Mouse (Mus musculus) embryonic facial prominence, embryonic 11.5 days (tissue): Measurements from ENCODE around the gene Frmd4a. TPM values are rescaled to one million over a fixed set of nuclear protein-coding genes. Genes with fewer than 3 reads are reported as not detected.

ENCODE experiments used
- ATAC-seq: fragments of 200-750 bp; cut with Nextera tagmentation; replicated peaks from 2 replicates; pipeline ENCODE4 v1.8.0; 2017; ENCODE audit warnings: low read depth; ENCODE audit not compliant: insufficient number of reproducible peaks, low FRiP score, low TSS enrichment
- DNase-seq: peaks from one replicate; pipeline ENCODE4 v3.0.0-alpha.2; 2015; ENCODE audit warnings: low spot score
- H3K27ac ChIP-seq: fragments of 300-500 bp; sonication (generic); replicated peaks from 2 replicates; pipeline ENCODE4 v1.5.1; 2014; ENCODE audit warnings: mild to moderate bottlenecking, low read depth, low read length, control low read depth
- H3K27me3 ChIP-seq: fragments of 300-500 bp; sonication (generic); 2 replicates; pipeline ENCODE4 v1.6.1; 2014; ENCODE audit warnings: mild to moderate bottlenecking, low read length, moderate library complexity, mixed read lengths; ENCODE audit not compliant: control insufficient read depth, insufficient read depth
- H3K36me3 ChIP-seq: fragments of 300-500 bp; sonication (generic); replicated peaks from 2 replicates; pipeline ENCODE4 v1.6.1; 2014; ENCODE audit warnings: low read depth, mild to moderate bottlenecking, low read length, moderate library complexity, mixed read lengths; ENCODE audit not compliant: control insufficient read depth, insufficient read depth
- H3K4me1 ChIP-seq: fragments of 300-500 bp; sonication (generic); 2 replicates; pipeline ENCODE4 v1.6.1; 2014; ENCODE audit warnings: low read length, mixed read lengths; ENCODE audit not compliant: control insufficient read depth, insufficient read depth
- H3K4me2 ChIP-seq: fragments of 300-500 bp; sonication (generic); 2 replicates; pipeline ENCODE4 v1.6.1; 2014; ENCODE audit warnings: low read depth, mild to moderate bottlenecking, control low read depth, low read length, moderate library complexity
- H3K4me3 ChIP-seq: fragments of 300-500 bp; sonication (generic); 2 replicates; pipeline ENCODE4 v1.5.1; 2014; ENCODE audit warnings: low read depth, low read length, control low read depth
- H3K9ac ChIP-seq: fragments of 300-500 bp; sonication (generic); replicated peaks from 2 replicates; pipeline ENCODE4 v1.6.1; 2014; ENCODE audit warnings: mild to moderate bottlenecking, control low read depth, low read length
- H3K9me3 ChIP-seq: fragments of 300-500 bp; sonication (generic); replicated peaks from 2 replicates; pipeline ENCODE4 v1.6.1; 2016; ENCODE audit warnings: mild to moderate bottlenecking, low read length, inconsistent platforms, mixed read lengths; ENCODE audit not compliant: control insufficient read depth
- WGBS: fragments of 180-500 bp; shearing (Covaris S2); extraction: QIAGEN DNeasy Blood & Tissue Kit; methylation state at CpG from one replicate; pipeline ENCODE4 v1.1.7; 2014; 5-methylcytosine and 5-hydroxymethylcytosine counted together
- polyA plus RNA-seq: library from polyadenylated mRNA; unstranded; fragments of >200 nt; fragmentation: Nextera tagmentation; extraction: Ambion mirVana; gene quantifications from 2 replicates; pipeline ENCODE4 v1.2.1, GENCODE M21; 2014

Frmd4a gene
- polyA plus RNA-seq, 1 experiment from 2014 or later: 38.5 TPM

DNA sequence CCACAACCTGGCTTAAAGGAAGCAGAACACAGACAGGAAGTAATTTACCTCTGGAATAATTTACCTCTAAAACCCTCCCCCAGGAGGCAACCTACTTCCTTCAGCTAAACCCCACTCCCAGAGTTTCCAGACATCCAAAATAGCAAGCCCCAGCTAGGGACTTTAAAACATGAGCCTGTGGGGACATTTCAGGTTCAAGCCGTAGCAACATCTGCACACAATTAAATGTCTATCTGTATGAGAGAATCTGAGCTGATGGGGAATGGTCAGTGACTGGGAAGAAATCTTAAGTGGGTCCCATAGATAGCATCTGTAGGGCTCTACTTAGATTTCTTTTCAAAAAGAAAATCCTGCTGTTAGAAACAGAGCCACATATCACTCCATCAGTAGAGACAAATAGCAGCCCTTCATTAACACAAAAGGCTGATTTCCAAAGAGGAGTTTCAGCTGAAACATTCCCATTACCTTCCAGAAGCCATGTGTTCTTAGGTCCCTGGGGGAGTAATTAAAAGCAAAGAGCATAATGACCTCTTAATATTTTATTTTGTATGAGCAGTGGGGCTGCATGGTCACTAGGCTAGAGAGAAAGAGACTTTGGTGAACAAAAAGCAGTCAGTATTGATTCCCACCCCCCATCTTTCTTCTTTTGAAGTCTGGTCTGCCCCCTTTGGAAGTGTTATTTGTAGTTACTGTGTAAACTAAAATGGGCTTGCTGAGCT, 505.4 kb downstream of the Frmd4a start:
- WGBS: 31% methylated on average over 1 of the region's 1 CpGs
- ATAC-seq: no peak
- peak; percentile 60 for DNase-seq
- H3K27me3 ChIP-seq: no peaks in the 10 kb centered on the region
- H3K4me2 ChIP-seq: no peak overlapping the region
- no peaks in the 10 kb centered on the region for H3K9me3 ChIP-seq
- no peak overlapping the region for H3K9ac ChIP-seq
- H3K4me3 ChIP-seq: no peak overlapping the region
- no peaks in the 10 kb centered on the region for H3K4me1 ChIP-seq
- H3K27ac ChIP-seq: no peak overlapping the region
- H3K36me3 ChIP-seq: no peaks in the 10 kb centered on the region

DNA sequence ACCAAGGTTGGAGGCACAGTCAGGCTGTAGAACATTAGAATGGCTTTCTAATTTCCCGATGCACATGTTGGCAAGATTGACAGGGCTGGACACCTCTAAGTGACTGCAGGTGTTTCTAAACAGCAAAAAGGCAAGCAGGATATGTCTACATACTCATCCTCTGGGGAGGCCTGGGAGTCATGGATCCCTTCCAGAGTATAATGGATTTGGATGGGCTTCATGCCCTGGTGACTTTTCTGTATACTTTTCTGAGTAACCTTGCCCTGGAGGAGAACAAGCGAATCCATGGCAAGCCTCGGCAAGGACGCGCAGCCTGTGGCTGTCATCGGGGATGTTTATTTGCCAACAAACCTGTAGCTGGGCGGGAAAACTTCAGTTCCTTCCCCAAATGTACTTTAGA, 509.6 kb downstream of the Frmd4a start:
- Histone ChIP-seq H3K4me3 (no peak overlapping the region), H3K4me2 (no peak overlapping the region), H3K9me3 (no peaks in the 10 kb centered on the region), H3K27me3 (no peaks in the 10 kb centered on the region), H3K27ac (no peak overlapping the region), H3K36me3 (no peaks in the 10 kb centered on the region; the same call in none of the 2 replicates), H3K4me1 (no peaks in the 10 kb centered on the region), H3K9ac (no peak overlapping the region)
- ATAC-seq: no peak
- DNase-seq: no peak
- 75% methylated on average over 7 of the region's 7 CpGs for WGBS

DNA sequence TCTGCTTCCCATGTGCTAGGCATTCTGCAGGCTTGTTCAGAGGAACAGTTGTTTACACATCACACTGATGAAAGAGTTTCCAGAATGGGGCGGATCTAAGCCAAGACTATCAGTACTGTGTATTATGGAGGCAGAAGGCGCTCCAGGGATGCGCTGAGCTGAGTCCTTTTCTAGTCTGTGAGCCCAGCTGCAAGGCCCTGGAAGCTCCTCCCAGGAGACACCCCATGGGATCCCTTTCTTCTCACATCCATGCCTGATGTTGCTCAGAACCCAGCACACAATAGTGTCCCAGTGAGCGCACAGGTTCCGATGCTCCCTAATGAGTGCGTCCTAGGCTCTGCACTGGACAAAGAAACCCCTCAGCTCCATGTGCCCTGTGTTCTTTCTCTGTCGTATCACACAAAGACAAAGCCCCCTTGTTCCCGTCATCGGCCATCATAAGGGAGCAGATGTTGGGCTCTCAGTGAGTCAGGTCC, 511.8 kb downstream of the Frmd4a start:
- WGBS: 49% methylated on average over 9 of the region's 9 CpGs
- DNase-seq (no peak), ATAC-seq (peak; percentile 82)
- Histone ChIP-seq H3K9ac (no peak overlapping the region), H3K27ac (0 out of 2 replicates have a peak overlapping the region, but pooled peaks have one; percentile 11), H3K9me3 (no peaks in the 10 kb centered on the region), H3K27me3 (no peaks in the 10 kb centered on the region), H3K4me3 (no peak overlapping the region), H3K4me1 (no peaks in the 10 kb centered on the region), H3K36me3 (no peaks in the 10 kb centered on the region; the same call in none of the 2 replicates), H3K4me2 (no peak overlapping the region)

DNA sequence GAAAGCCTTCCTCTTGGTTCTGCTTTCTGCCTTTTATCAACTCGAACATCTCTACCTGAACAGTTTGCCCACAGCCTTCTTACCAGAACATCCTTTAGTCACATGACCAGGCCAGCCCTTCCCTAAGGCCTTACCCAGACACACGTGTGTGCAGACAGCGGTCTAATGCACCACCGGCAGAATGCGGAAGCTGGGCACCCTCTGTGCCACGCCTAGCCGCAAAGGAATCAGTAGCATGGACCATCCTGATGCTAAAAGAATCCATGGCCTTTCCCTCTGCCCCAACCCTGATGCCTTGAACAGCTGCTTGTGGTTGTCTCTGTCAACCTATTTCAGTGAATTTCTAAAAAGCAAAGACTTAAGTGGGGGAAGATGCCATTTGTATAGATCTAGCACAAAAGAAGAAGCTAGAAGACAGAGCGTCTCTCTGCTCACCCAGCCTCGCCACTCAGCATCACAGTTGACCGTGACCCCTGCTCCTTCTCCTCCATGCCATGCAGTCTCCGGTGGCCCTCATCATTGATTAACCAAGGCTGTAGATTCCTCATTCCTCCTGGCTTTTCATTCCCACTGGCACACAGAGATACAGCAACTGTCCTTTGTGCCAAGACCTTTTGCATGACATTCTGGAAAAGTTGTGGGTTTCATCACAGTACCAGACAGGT, 514.1 kb downstream of the Frmd4a start:
- H3K27me3 ChIP-seq: no peaks in the 10 kb centered on the region
- no peaks in the 10 kb centered on the region for H3K9me3 ChIP-seq
- ATAC-seq (no peak), DNase-seq (no peak)
- H3K27ac ChIP-seq: no peak overlapping the region
- 93% methylated on average over 11 of the region's 11 CpGs for WGBS
- no peak overlapping the region for H3K4me3 ChIP-seq
- H3K4me2 ChIP-seq: no peak overlapping the region
- no peak overlapping the region for H3K9ac ChIP-seq
- H3K4me1 ChIP-seq: no peaks in the 10 kb centered on the region
- peaks cover 5% of the 10 kb centered on the region for H3K36me3 ChIP-seq

DNA sequence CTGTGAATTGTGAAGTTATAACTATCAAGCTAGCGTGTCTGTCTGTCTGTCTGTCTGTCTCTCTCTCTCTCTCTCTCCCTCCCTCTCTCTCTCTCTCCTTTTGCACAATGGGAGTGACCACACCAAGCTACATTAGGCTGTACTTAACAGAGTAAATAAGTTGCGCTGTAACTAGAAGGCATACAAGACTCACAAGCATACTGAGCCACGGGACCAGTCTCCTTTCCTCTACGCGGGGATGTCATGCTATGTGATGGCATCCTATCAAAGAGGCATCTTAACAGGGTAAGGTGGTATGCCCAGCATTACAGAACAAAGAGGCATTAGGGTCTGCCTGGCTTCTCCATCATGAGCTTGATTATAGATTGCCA, 514.7 kb downstream of the Frmd4a start:
- no peak for DNase-seq
- Histone ChIP-seq H3K9ac (no peak overlapping the region), H3K27ac (no peak overlapping the region), H3K4me3 (no peak overlapping the region), H3K4me2 (no peak overlapping the region), H3K27me3 (no peaks in the 10 kb centered on the region), H3K36me3 (peaks cover 5% of the 10 kb centered on the region), H3K9me3 (no peaks in the 10 kb centered on the region), H3K4me1 (no peaks in the 10 kb centered on the region)
- ATAC-seq: no peak
- 95% methylated on average over 5 of the region's 5 CpGs for WGBS

DNA sequence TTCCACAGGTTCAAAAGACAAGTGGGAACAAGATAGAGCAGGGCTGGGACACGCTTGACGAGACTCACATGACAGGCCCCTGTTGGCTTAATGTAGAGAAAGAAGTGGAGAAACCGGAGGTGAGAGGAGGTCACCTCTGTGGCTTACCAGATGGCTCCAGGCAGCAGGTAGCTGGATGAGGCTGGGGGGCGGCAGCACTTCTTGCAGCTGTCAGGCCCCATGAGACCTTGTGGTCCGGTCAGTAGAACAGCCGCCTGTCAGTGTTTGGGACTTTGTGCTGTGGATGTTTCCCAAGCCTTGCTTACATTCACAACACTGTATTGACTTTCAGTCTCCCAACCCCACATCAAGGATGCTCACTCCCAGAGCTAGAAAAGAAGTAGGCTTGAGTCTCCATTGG, 515.4 kb downstream of the Frmd4a start:
- no peak for DNase-seq
- Histone ChIP-seq H3K4me3 (no peak overlapping the region), H3K27ac (no peak overlapping the region), H3K4me2 (no peak overlapping the region), H3K27me3 (no peaks in the 10 kb centered on the region), H3K9me3 (no peaks in the 10 kb centered on the region), H3K4me1 (no peaks in the 10 kb centered on the region), H3K9ac (no peak overlapping the region), H3K36me3 (peaks cover 5% of the 10 kb centered on the region)
- 86% methylated on average over 6 of the region's 6 CpGs for WGBS
- no peak for ATAC-seq

DNA sequence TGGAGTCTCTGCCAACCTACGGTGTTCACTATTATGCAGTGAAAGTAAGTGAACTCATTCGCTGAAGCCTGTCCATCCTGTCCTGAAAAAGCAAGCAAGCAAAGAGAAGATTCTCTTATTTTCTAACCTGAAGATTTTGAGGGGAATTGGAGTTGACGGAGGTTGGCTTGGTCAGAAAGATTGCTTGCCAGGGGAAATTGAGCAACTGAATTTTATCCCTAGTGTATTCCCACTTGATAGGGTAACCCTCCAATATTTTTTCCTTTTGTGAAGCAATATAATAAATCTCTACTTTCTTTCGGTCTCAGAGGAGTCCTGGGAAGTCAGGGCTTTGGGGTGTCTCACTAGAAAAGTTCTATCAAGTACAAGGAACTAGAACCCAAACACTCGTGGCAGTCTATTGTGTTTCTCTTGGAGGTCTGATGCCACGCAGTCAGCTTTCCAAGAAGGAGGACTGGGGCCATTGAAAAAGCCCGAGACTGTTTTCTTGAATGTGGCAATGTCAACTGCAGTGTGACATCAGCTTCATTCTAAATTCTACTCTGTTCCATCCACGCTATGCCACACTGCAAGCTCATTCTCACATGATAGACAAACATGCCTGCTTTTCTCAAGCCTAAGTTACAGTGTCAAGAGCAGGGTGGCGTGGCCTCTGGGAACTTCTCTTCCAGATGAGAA, 517.8 kb downstream of the Frmd4a start:
- Histone ChIP-seq H3K4me1 (no peaks in the 10 kb centered on the region), H3K4me2 (no peak overlapping the region), H3K36me3 (peaks cover 5% of the 10 kb centered on the region), H3K9ac (no peak overlapping the region), H3K27me3 (no peaks in the 10 kb centered on the region), H3K4me3 (no peak overlapping the region), H3K27ac (no peak overlapping the region), H3K9me3 (no peaks in the 10 kb centered on the region)
- no peak for DNase-seq
- 94% methylated on average over 9 of the region's 9 CpGs for WGBS
- no peak for ATAC-seq

DNA sequence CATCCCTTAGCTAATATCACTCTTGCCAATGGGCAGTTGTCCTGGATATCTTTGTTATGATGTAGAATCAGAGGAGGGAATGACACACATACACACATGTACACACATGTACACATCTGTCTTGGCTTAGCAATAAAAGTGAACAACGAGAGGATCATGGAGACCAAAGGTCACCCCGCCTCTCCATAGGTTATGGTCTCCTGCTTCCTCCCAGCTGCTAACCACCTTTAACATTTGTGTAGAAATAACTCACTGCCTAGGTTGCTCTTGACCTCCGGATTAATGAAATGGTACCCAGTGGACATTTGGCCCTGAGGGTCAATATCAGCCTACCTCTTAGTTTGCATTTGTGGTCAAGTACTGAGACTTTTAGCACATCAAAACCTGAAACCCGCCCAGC, 523.8 kb downstream of the Frmd4a start:
- H3K9ac ChIP-seq: no peak overlapping the region
- no peak for DNase-seq
- peaks cover 7% of the 10 kb centered on the region for H3K4me1 ChIP-seq
- H3K36me3 ChIP-seq: no peaks in the 10 kb centered on the region; the same call in none of the 2 replicates
- H3K9me3 ChIP-seq: no peaks in the 10 kb centered on the region
- H3K4me2 ChIP-seq: no peak overlapping the region
- H3K4me3 ChIP-seq: no peak overlapping the region
- WGBS: 43% methylated on average over 4 of the region's 4 CpGs
- no peak overlapping the region for H3K27ac ChIP-seq
- H3K27me3 ChIP-seq: no peaks in the 10 kb centered on the region
- ATAC-seq: no peak
